Mouse (Mus musculus): Measurements from ENCODE around the gene Plrg1. TPM values are rescaled to one million over a fixed set of nuclear protein-coding genes. Genes with fewer than 3 reads are reported as not detected.

Gene Plrg1
- total RNA-seq (2021) = 10 to 100 TPM; 49.0 to 50.2 TPM
- 12.4 and 16.0 TPM in 2 replicates for polyA plus RNA-seq (2012; rRNA removed)
- long read RNA-seq, transcript Plrg1-204 (15 exons, 1,851 nt) = major isoform, 31 of 33 reads
- long read RNA-seq, partial matches to known transcripts = 2 of 33 reads
- long read RNA-seq, other reads (novel, unspliced or antisense) = 0 of 33 reads

- DNase-seq = peak; percentile 98
Observed at GRCm38 (mm10) chr3:83055281-83056038, at the start of gene Plrg1. TSS of gene Plrg1 (plus strand) at chr3:83055522.

- peak; percentile 15 for DNase-seq
Observed at GRCm38 (mm10) chr3:83007557-83007956, 47.8 kb upstream of the Plrg1 start, which contains the start of gene Fgg. TSS of gene Fgg (plus strand) at chr3:83007724.

- DNase-seq = no peak
Observed at GRCm38 (mm10) chr3:83010291-83010690, 45.0 kb upstream of the Plrg1 start.

- no peak for DNase-seq
Observed at GRCm38 (mm10) chr3:83011136-83011535, 44.2 kb upstream of the Plrg1 start.

GRCm38 (mm10) chr3:83011565-83011964, 43.8 kb upstream of the Plrg1 start:
- DNase-seq = no peak

GRCm38 (mm10) chr3:83012636-83013035, 42.7 kb upstream of the Plrg1 start:
- DNase-seq = no peak

GRCm38 (mm10) chr3:83013951-83014350, 41.4 kb upstream of the Plrg1 start:
- no peak for DNase-seq

- DNase-seq = no peak
Observed at GRCm38 (mm10) chr3:83016236-83016635, 39.1 kb upstream of the Plrg1 start.

- DNase-seq = no peak
Observed at GRCm38 (mm10) chr3:83020387-83020786, 34.9 kb upstream of the Plrg1 start.

GRCm38 (mm10) chr3:83021176-83021575, 34.1 kb upstream of the Plrg1 start:
- DNase-seq = no peak

- DNase-seq = no peak
Observed at GRCm38 (mm10) chr3:83025036-83025435, 30.3 kb upstream of the Plrg1 start.

- no peak for DNase-seq
Observed at GRCm38 (mm10) chr3:83025475-83026301, 29.6 kb upstream of the Plrg1 start, which contains the start of gene Fga. TSS of gene Fga (plus strand) at chr3:83026076.

GRCm38 (mm10) chr3:83027546-83028251, 27.6 kb upstream of the Plrg1 start:
- DNase-seq = no peak

GRCm38 (mm10) chr3:83030331-83030730, 25.0 kb upstream of the Plrg1 start:
- no peak for DNase-seq

- no peak for DNase-seq
Observed at GRCm38 (mm10) chr3:83032746-83033308, 22.5 kb upstream of the Plrg1 start.

- DNase-seq = no peak
Observed at GRCm38 (mm10) chr3:83033801-83034200, 21.5 kb upstream of the Plrg1 start.

- no peak for DNase-seq
Observed at GRCm38 (mm10) chr3:83038865-83039264, 16.5 kb upstream of the Plrg1 start.

- no peak for DNase-seq
Observed at GRCm38 (mm10) chr3:83039666-83040065, 15.7 kb upstream of the Plrg1 start.

GRCm38 (mm10) chr3:83042451-83042850, 12.9 kb upstream of the Plrg1 start:
- no peak for DNase-seq

GRCm38 (mm10) chr3:83046649-83047048, 8.7 kb upstream of the Plrg1 start:
- no peak for DNase-seq

- DNase-seq = no peak
Observed at GRCm38 (mm10) chr3:83049680-83050079, 5.6 kb upstream of the Plrg1 start, which contains the start of gene Fgb. TSS of gene Fgb (minus strand) at chr3:83049863.

GRCm38 (mm10) chr3:83050661-83051060, 4.7 kb upstream of the Plrg1 start:
- no peak for DNase-seq

Data from adrenal gland, adult 2 months (tissue).